Mouse (Mus musculus): Measurements from ENCODE around the gene Nek2. TPM values are rescaled to one million over a fixed set of nuclear protein-coding genes. Genes with fewer than 3 reads are reported as not detected.

Gene Nek2
- total RNA-seq (2023): 0.43 TPM

GRCm38 (mm10) chr1:191821326-191822091 is at the start of gene Nek2:
Gene Nek2 (plus strand): TSS chr1:191821444.

Other genes starting within 250 kb of the Nek2 start
- gene Dtl, start 245.9 kb upstream of the Nek2 start, total RNA-seq (2023): 3.3 TPM
- gene Ints7, start 245.8 kb upstream of the Nek2 start, total RNA-seq (2023): 48.0 TPM
- 20.9 TPM for gene Lpgat1, start 103.6 kb upstream of the Nek2 start, total RNA-seq (2023)
- 10.8 TPM for gene Slc30a1, start 85.3 kb downstream of the Nek2 start, total RNA-seq (2023)
- gene Rd3, start 155.9 kb downstream of the Nek2 start, total RNA-seq (2023): not detected

All from CD8-positive naive resting alpha-beta T cell, adult 57 days (primary cell).